Mouse (Mus musculus): ENCODE data around the gene Galm. TPM values are rescaled to one million over a fixed set of nuclear protein-coding genes. Genes with fewer than 3 reads are reported as not detected.
"Not testable (repeated sequence)": the region's sequence is repeated elsewhere in the genome, so short reads cannot be mapped to it uniquely, and the experiment has no call there.

Gene Galm
- total RNA-seq, 2 experiments from 2014 or later, result 6.9 to 9.1 TPM

DNA sequence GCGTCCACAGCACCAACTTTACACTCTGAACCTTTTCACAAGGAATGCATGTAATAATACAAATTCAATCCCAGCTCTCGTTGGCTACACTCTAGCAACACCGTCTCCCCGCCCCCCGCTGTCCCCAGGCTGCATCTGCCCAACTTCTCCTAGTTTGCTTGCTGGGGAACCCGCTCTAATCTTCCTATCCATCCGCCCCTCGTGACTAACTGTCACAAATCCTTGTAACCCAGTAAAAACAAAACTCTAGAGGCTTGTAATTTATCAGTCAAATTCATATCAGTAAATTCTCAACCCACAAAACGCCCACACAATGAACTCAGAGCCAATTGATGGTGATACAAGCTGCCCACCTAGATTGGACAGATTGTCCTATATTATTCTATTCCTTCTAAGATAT, 93.9 kb downstream of the Galm start:
- DNase-seq, result no peak

- no peak for DNase-seq
These were observed 94.8 kb downstream of the Galm start for GRCm38 (mm10) chr17:80221890-80222628.

GRCm38 (mm10) chr17:80223829-80224228, 96.6 kb downstream of the Galm start:
- DNase-seq, result no peak

GRCm38 (mm10) chr17:80224326-80225116, 97.2 kb downstream of the Galm start, which contains the start of gene Gemin6:
Gene Gemin6, plus strand, starts transcription at chr17:80224441.
- DNase-seq, result peak; percentile 84

DNA sequence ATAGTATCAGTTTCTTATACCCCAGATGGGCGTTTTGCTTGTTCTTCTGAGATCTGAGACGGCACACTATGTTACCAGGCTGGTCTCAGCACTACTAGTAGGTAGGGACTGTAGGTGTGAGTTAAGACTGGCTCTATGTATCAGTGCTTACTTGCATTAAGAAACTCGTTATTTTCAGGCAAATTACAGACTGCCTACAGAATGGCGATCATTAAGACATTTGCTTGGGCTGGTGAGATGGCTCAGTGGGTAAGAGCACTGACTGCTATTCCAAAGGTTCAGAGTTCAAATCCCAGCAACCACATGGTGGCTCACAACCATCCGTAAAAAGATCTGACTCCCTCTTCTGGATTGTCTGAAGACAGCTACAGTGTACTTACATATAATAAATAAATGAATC, 97.9 kb downstream of the Galm start:
- DNase-seq, result not testable (repeated sequence)

DNA sequence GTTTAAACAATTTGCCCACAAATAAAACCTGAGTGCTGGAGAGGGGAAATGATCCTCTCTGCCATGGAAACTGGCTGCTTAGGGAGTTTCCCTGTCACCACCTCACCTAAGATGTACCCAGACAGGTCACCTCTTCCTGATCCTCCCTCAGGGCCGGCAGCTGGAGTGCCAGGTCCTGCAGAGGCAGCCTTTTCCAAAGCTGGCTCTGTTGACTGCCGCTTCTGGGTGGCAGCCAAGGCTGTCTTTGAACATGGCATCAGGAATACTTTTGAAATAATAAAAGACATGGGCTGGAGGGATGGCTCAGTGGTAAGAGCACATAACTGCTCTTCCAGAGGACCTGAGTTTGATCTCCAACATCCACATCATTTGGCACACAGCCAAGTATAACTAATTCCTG, 102.1 kb downstream of the Galm start:
- peak; percentile 50 for DNase-seq

- DNase-seq, result no peak
These were observed 106.6 kb downstream of the Galm start for GRCm38 (mm10) chr17:80233844-80234243.

- DNase-seq, result no peak
These were observed 107.1 kb downstream of the Galm start for GRCm38 (mm10) chr17:80234376-80234775.

Other genes starting within 250 kb of the Galm start
- 10 to 100 TPM; 32.5 to 33.8 TPM for gene Atl2, start 231.3 kb upstream of the Galm start, total RNA-seq (2021)
- 10 to 100 TPM; 51.1 to 57.8 TPM for gene Hnrnpll, start 65.1 kb upstream of the Galm start, total RNA-seq (2021)
- gene Srsf7, start 79.8 kb downstream of the Galm start, total RNA-seq (2021), result 100 to 1,000 TPM; 104 to 109 TPM
- gene Ttc39d, start 80.0 kb downstream of the Galm start, total RNA-seq (2021), result not detected
- 1 to 10 TPM; 6.1 to 7.8 TPM for gene Gemin6, start 97.0 kb downstream of the Galm start, total RNA-seq (2021)
- gene Morn2, start 162.7 kb downstream of the Galm start, total RNA-seq (2021), result 10 to 100 TPM; 13.3 to 15.6 TPM
- gene Dhx57, start 163.0 kb downstream of the Galm start, total RNA-seq (2021), result 1 to 10 TPM; 9.2 to 9.3 TPM
- 1 to 10 TPM; 1.1 to 1.5 TPM for gene Arhgef33, start 179.9 kb downstream of the Galm start, total RNA-seq (2021)
- 1 to 10 TPM; 1.4 to 1.8 TPM for gene Gm10190, start 246.1 kb downstream of the Galm start, total RNA-seq (2021)